Mouse (Mus musculus) stomach, embryonic 15.5 days (tissue): Measurements from ENCODE around the gene Haus2. TPM values are rescaled to one million over a fixed set of nuclear protein-coding genes. Genes with fewer than 3 reads are reported as not detected.

Experiments
- polyA plus RNA-seq: library from polyadenylated mRNA; unstranded; fragments of >200 nt; fragmentation: Nextera tagmentation; extraction: Ambion mirVana; gene quantifications from 2 replicates; pipeline ENCODE4 v1.2.1, GENCODE M21; 2015

Haus2 gene
- polyA plus RNA-seq, 1 experiment from 2014 or later = 21.7 TPM

Other genes starting within 250 kb of the Haus2 start
- gene Ganc, start 205.5 kb upstream of the Haus2 start, polyA plus RNA-seq = 7.7 and 9.0 TPM in 2 replicates
- gene Tmem87a, start 205.3 kb upstream of the Haus2 start, polyA plus RNA-seq = 13.3 and 13.4 TPM in 2 replicates
- gene Capn3, start 153.4 kb upstream of the Haus2 start, polyA plus RNA-seq = 0.95 and 1.4 TPM in 2 replicates
- 48.0 and 48.1 TPM in 2 replicates for gene Zfp106, start 45.5 kb upstream of the Haus2 start, polyA plus RNA-seq
- gene Snap23, start 41.7 kb upstream of the Haus2 start, polyA plus RNA-seq = 43.5 and 50.6 TPM in 2 replicates
- 17.8 and 19.9 TPM in 2 replicates for gene Lrrc57, start 137 bp downstream of the Haus2 start, polyA plus RNA-seq
- gene Stard9, start 19.7 kb downstream of the Haus2 start, polyA plus RNA-seq = 4.3 and 4.4 TPM in 2 replicates
- gene Cdan1, start 240.7 kb downstream of the Haus2 start, polyA plus RNA-seq = 4.9 and 5.5 TPM in 2 replicates
- gene Ttbk2, start 241.2 kb downstream of the Haus2 start, polyA plus RNA-seq = 2.9 TPM in 2 replicates